Mouse (Mus musculus) spleen, adult 2 months (tissue): ENCODE data around the gene Reln.

Experiments used
- CTCF ChIP-seq: fragments of 200-500 bp; IDR thresholded peaks from 2 replicates; pipeline ENCODE4 v1.5.1; 2011; ENCODE audit warnings: mild to moderate bottlenecking, inconsistent platforms; ENCODE audit not compliant: insufficient read depth, insufficient read length, insufficient replicate concordance; ENCODE audit errors: extremely low read depth
- POLR2A ChIP-seq: fragments of 200-500 bp; IDR thresholded peaks from 2 replicates; pipeline ENCODE4 v1.6.1; 2011; ENCODE audit warnings: low read depth, low read length, inconsistent platforms

- TF ChIP-seq CTCF (no peak), POLR2A (no peak)
Observed at GRCm38 (mm10) chr5:22335408-22335807, 9.1 kb downstream of the Reln start.
